Mouse (Mus musculus) erythroblast, embryonic 14.5 days (primary cell): ENCODE results near the gene Angptl6.

Source experiments
- GATA1 ChIP-seq: IDR thresholded peaks from 2 replicates; pipeline ENCODE4 v1.6.1; 2012; ENCODE audit warnings: low read length, inconsistent platforms, mixed read lengths
- TAL1 ChIP-seq: IDR thresholded peaks from 3 replicates; pipeline ENCODE4 v1.6.1; 2012; ENCODE audit warnings: low read length, inconsistent platforms, mixed read lengths

- TF ChIP-seq GATA1 (no peak), TAL1 (no peak)
Observed at GRCm38 (mm10) chr9:20902174-20902491, 22.6 kb upstream of the Angptl6 start.
